Mouse (Mus musculus) heart, postnatal 0 days (tissue): ENCODE data around the gene Col4a2. TPM values are rescaled to one million over a fixed set of nuclear protein-coding genes. Genes with fewer than 3 reads are reported as not detected.

Source experiments
- ATAC-seq: fragments of 200-750 bp; cut with Nextera tagmentation; 2 replicates; pipeline ENCODE4 v1.8.0; 2017; ENCODE audit warnings: low read depth, moderate number of reproducible peaks, moderate library complexity; ENCODE audit not compliant: insufficient read depth
- DNase-seq: peaks from one replicate; pipeline ENCODE4 v3.0.0-alpha.2; 2016; ENCODE audit warnings: low spot score
- H3K27ac ChIP-seq: fragments of 300-500 bp; sonication (generic); 2 replicates; pipeline ENCODE4 v1.5.1; 2014; ENCODE audit warnings: low read depth, mild to moderate bottlenecking
- H3K27me3 ChIP-seq: fragments of 300-500 bp; sonication (generic); 2 replicates; pipeline ENCODE4 v1.6.1; 2014; ENCODE audit warnings: low read length, mixed read lengths; ENCODE audit not compliant: control insufficient read depth, insufficient read depth
- H3K36me3 ChIP-seq: fragments of 300-500 bp; sonication (generic); replicated peaks from 2 replicates; pipeline ENCODE4 v1.6.1; 2014; ENCODE audit warnings: low read length, mixed read lengths; ENCODE audit not compliant: control insufficient read depth, insufficient read depth
- H3K4me1 ChIP-seq: fragments of 300-500 bp; sonication (generic); 2 replicates; pipeline ENCODE4 v1.6.1; 2014; ENCODE audit warnings: antibody characterized with exemption; ENCODE audit not compliant: control insufficient read depth, insufficient read depth
- H3K4me2 ChIP-seq: fragments of 300-500 bp; sonication (generic); 2 replicates; pipeline ENCODE4 v1.6.1; 2014; ENCODE audit warnings: low read depth, mild to moderate bottlenecking, low read length, moderate library complexity
- H3K4me3 ChIP-seq: fragments of 300-500 bp; sonication (generic); 2 replicates; pipeline ENCODE4 v1.5.1; 2014; ENCODE audit warnings: low read depth, low read length
- H3K9ac ChIP-seq: fragments of 300-500 bp; sonication (generic); replicated peaks from 2 replicates; pipeline ENCODE4 v1.6.1; 2014; ENCODE audit warnings: low read depth, low read length, mixed read lengths
- H3K9me3 ChIP-seq: fragments of 300-500 bp; sonication (generic); replicated peaks from 2 replicates; pipeline ENCODE4 v1.6.1; 2016; ENCODE audit warnings: low read length; ENCODE audit not compliant: control insufficient read depth
- CTCF ChIP-seq: IDR thresholded peaks from 2 replicates; pipeline ENCODE4 v1.5.1; 2016; ENCODE audit warnings: antibody characterized with exemption, control low read depth, low read depth
- EP300 ChIP-seq: IDR thresholded peaks from 2 replicates; pipeline ENCODE4 v1.6.1; 2016; ENCODE audit warnings: antibody characterized with exemption, low read depth
- WGBS: fragments of 180-500 bp; shearing (Covaris S2); extraction: QIAGEN DNeasy Blood & Tissue Kit; methylation state at CpG from one replicate; pipeline ENCODE4 v1.1.7; 2014; 5-methylcytosine and 5-hydroxymethylcytosine counted together
- polyA plus RNA-seq: library from polyadenylated mRNA; unstranded; fragments of >200 nt; fragmentation: Nextera tagmentation; extraction: Ambion mirVana; gene quantifications from 2 replicates; pipeline ENCODE4 v1.2.1, GENCODE M21; 2015
- total RNA-seq: library from RNA; depleted of rRNA; stranded (reverse); fragments of >200 nt; gene quantifications from 2 replicates; pipeline ENCODE4 v1.2.3, GENCODE M21; 2014; ENCODE audit warnings: low replicate concordance

Gene Col4a2
- total and polyA plus RNA-seq, 2 experiments from 2014 or later = 98.5 to 315 TPM

GRCm38 (mm10) chr8:11419645-11420044, 107.0 kb downstream of the Col4a2 start:
- peak; percentile 57 for ATAC-seq
- no peaks in the 10 kb centered on the region for H3K27me3 ChIP-seq
- WGBS = 25% methylated on average over 2 of the region's 2 CpGs
- no peak overlapping the region for H3K4me2 ChIP-seq
- TF ChIP-seq EP300 = no peak
- peak; percentile 85 for TF ChIP-seq CTCF
- peak; percentile 62 for DNase-seq
- H3K36me3 ChIP-seq = peaks cover 77% of the 10 kb centered on the region
- no peaks in the 10 kb centered on the region for H3K9me3 ChIP-seq
- H3K4me3 ChIP-seq = no peak overlapping the region
- H3K9ac ChIP-seq = no peak overlapping the region
- H3K27ac ChIP-seq = peak overlapping the region; percentile 54; the same call in 1 of the 2 replicates
- H3K4me1 ChIP-seq = peaks cover 9% of the 10 kb centered on the region; the same call in 1 of the 2 replicates

GRCm38 (mm10) chr8:11421105-11421504, 108.5 kb downstream of the Col4a2 start:
- no peak for TF ChIP-seq EP300
- peak; percentile 58 for TF ChIP-seq CTCF
- no peak overlapping the region for H3K9ac ChIP-seq
- H3K4me3 ChIP-seq = no peak overlapping the region
- DNase-seq = no peak
- WGBS = 61% methylated on average over 14 of the region's 14 CpGs
- H3K27ac ChIP-seq = no peak overlapping the region
- no peak for ATAC-seq
- H3K4me1 ChIP-seq = peaks cover 9% of the 10 kb centered on the region; the same call in 1 of the 2 replicates
- no peaks in the 10 kb centered on the region for H3K9me3 ChIP-seq
- peaks cover 77% of the 10 kb centered on the region for H3K36me3 ChIP-seq
- H3K4me2 ChIP-seq = no peak overlapping the region
- no peaks in the 10 kb centered on the region for H3K27me3 ChIP-seq

- H3K36me3 ChIP-seq = peaks cover 78% of the 10 kb centered on the region
- no peak for TF ChIP-seq CTCF
- no peak for TF ChIP-seq EP300
- DNase-seq (peak; percentile 32), ATAC-seq (no peak)
- no peaks in the 10 kb centered on the region for H3K9me3 ChIP-seq
- H3K4me1 ChIP-seq = peaks cover 9% of the 10 kb centered on the region; the same call in 1 of the 2 replicates
- H3K4me2 ChIP-seq = no peak overlapping the region
- H3K27ac ChIP-seq = no peak overlapping the region
- WGBS = 39% methylated on average over 6 of the region's 6 CpGs
- no peak overlapping the region for H3K4me3 ChIP-seq
- no peaks in the 10 kb centered on the region for H3K27me3 ChIP-seq
- H3K9ac ChIP-seq = no peak overlapping the region
Observed at GRCm38 (mm10) chr8:11421968-11422367, 109.4 kb downstream of the Col4a2 start.

GRCm38 (mm10) chr8:11423091-11423490, 110.5 kb downstream of the Col4a2 start:
- WGBS = 65% methylated on average over 7 of the region's 7 CpGs
- H3K36me3 ChIP-seq = peaks cover 81% of the 10 kb centered on the region
- no peak for ATAC-seq

GRCm38 (mm10) chr8:11430688-11431087, 118.1 kb downstream of the Col4a2 start:
- Histone ChIP-seq H3K4me3 (no peak overlapping the region), H3K36me3 (peaks cover 93% of the 10 kb centered on the region), H3K9me3 (no peaks in the 10 kb centered on the region), H3K4me1 (no peaks in the 10 kb centered on the region), H3K27ac (no peak overlapping the region), H3K9ac (no peak overlapping the region), H3K4me2 (no peak overlapping the region), H3K27me3 (no peaks in the 10 kb centered on the region)
- 76% methylated on average over 5 of the region's 5 CpGs for WGBS
- DNase-seq = no peak
- no peak for ATAC-seq
- peak; percentile 53 for TF ChIP-seq CTCF
- TF ChIP-seq EP300 = no peak

More at GRCm38 (mm10) chr8:11423091-11423490, 110.5 kb downstream of the Col4a2 start:
- TF ChIP-seq EP300 (no peak), CTCF (peak; percentile 43; the same call in 1 of the 2 replicates)
- no peaks in the 10 kb centered on the region for H3K9me3 ChIP-seq
- H3K27ac ChIP-seq = no peak overlapping the region
- H3K4me3 ChIP-seq = no peak overlapping the region
- no peaks in the 10 kb centered on the region for H3K27me3 ChIP-seq
- no peak overlapping the region for H3K4me2 ChIP-seq
- peaks cover 2% of the 10 kb centered on the region; the same call in 1 of the 2 replicates for H3K4me1 ChIP-seq
- no peak for DNase-seq
- no peak overlapping the region for H3K9ac ChIP-seq

GRCm38 (mm10) chr8:11437862-11438261, 125.3 kb downstream of the Col4a2 start:
- Histone ChIP-seq H3K9me3 (no peaks in the 10 kb centered on the region), H3K27me3 (no peaks in the 10 kb centered on the region), H3K27ac (no peak overlapping the region), H3K4me3 (no peak overlapping the region), H3K36me3 (peaks cover 97% of the 10 kb centered on the region), H3K9ac (no peak overlapping the region), H3K4me1 (0 out of 2 replicates have a peak, but pooled peaks cover 8% of the 10 kb centered on the region), H3K4me2 (no peak overlapping the region)
- ATAC-seq = no peak
- no peak for DNase-seq
- 62% methylated on average over 12 of the region's 12 CpGs for WGBS
- no peak for TF ChIP-seq EP300
- no peak for TF ChIP-seq CTCF
